Mouse (Mus musculus): Measurements from ENCODE around the gene Mink1. TPM values are rescaled to one million over a fixed set of nuclear protein-coding genes. Genes with fewer than 3 reads are reported as not detected.

The Mink1 gene
- polyA plus RNA-seq, 1 experiment from 2014 or later: 15.9 TPM

DNA sequence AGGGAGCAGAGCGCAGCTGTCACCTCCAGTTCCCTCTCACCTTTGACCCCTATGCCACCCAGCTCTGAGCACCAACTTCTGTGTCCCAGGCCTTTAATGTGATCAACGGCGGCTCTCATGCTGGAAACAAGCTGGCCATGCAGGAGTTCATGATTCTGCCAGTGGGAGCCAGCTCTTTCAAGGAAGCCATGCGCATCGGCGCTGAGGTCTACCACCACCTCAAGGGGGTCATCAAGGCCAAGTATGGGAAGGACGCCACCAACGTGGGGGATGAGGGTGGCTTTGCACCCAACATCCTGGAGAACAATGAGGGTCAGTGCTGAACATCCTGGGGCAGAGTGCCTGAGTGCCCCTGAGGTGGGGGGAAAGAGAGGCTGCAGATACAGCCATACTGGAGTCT lies 97.9 kb downstream of the Mink1 start:
- H3K27me3 ChIP-seq (ENCODE audit: insufficient read depth, low read length): no peaks in the 10 kb centered on the region
- peaks cover 25% of the 10 kb centered on the region for H3K4me1 ChIP-seq (ENCODE audit: insufficient read depth, low read length)
- H3K9ac ChIP-seq (replicated peaks; ENCODE audit: low read length): no peak overlapping the region
- no peak for ATAC-seq (ENCODE audit: low FRiP score, low TSS enrichment)
- H3K4me2 ChIP-seq (replicated peaks; ENCODE audit: low read depth, low read length): no peak overlapping the region
- H3K4me3 ChIP-seq (ENCODE audit: low read length): no peak overlapping the region
- H3K9me3 ChIP-seq (ENCODE audit: low read length): no peaks in the 10 kb centered on the region
- 81% methylated on average over 8 of the region's 8 CpGs for WGBS
- peaks cover 40% of the 10 kb centered on the region for H3K36me3 ChIP-seq (ENCODE audit: insufficient read depth, low read length)
- H3K27ac ChIP-seq (ENCODE audit: low read length): no peak overlapping the region

GRCm38 (mm10) chr11:70663101-70663500 lies 100.4 kb downstream of the Mink1 start:
- ATAC-seq (ENCODE audit: low FRiP score, low TSS enrichment): no peak

GRCm38 (mm10) chr11:70663957-70664356 lies 101.3 kb downstream of the Mink1 start:
- Histone ChIP-seq H3K4me2 (replicated peaks; ENCODE audit: low read depth, low read length) (no peak overlapping the region), H3K36me3 (ENCODE audit: insufficient read depth, low read length) (peaks cover 49% of the 10 kb centered on the region), H3K4me3 (ENCODE audit: low read length) (no peak overlapping the region), H3K9me3 (ENCODE audit: low read length) (no peaks in the 10 kb centered on the region), H3K9ac (replicated peaks; ENCODE audit: low read length) (no peak overlapping the region), H3K27me3 (ENCODE audit: insufficient read depth, low read length) (no peaks in the 10 kb centered on the region), H3K27ac (ENCODE audit: low read length) (no peak overlapping the region), H3K4me1 (ENCODE audit: insufficient read depth, low read length) (peaks cover 14% of the 10 kb centered on the region)
- no peak for ATAC-seq (ENCODE audit: low FRiP score, low TSS enrichment)
- 94% methylated on average over 6 of the region's 6 CpGs for WGBS

More at GRCm38 (mm10) chr11:70663101-70663500, 100.4 kb downstream of the Mink1 start:
- Histone ChIP-seq H3K4me3 (ENCODE audit: low read length) (no peak overlapping the region), H3K27me3 (ENCODE audit: insufficient read depth, low read length) (no peaks in the 10 kb centered on the region), H3K9me3 (ENCODE audit: low read length) (no peaks in the 10 kb centered on the region), H3K9ac (replicated peaks; ENCODE audit: low read length) (no peak overlapping the region), H3K27ac (ENCODE audit: low read length) (no peak overlapping the region), H3K4me1 (ENCODE audit: insufficient read depth, low read length) (peaks cover 12% of the 10 kb centered on the region), H3K36me3 (ENCODE audit: insufficient read depth, low read length) (peaks cover 49% of the 10 kb centered on the region), H3K4me2 (replicated peaks; ENCODE audit: low read depth, low read length) (no peak overlapping the region)
- WGBS: 93% methylated on average over 8 of the region's 8 CpGs

Other genes starting within 250 kb of the Mink1 start
- 0.07 and 0.09 TPM in 2 replicates for gene Alox12e, start 240.3 kb upstream of the Mink1 start, polyA plus RNA-seq (2015; fragmentation: Nextera tagmentation; extraction: Ambion mirVana)
- 2.0 TPM in 2 replicates for gene Alox15, start 210.8 kb upstream of the Mink1 start, polyA plus RNA-seq (2015; fragmentation: Nextera tagmentation; extraction: Ambion mirVana)
- 40.3 and 41.9 TPM in 2 replicates for gene Pelp1, start 152.8 kb upstream of the Mink1 start, polyA plus RNA-seq (2015; fragmentation: Nextera tagmentation; extraction: Ambion mirVana)
- gene Arrb2, start 130.2 kb upstream of the Mink1 start, polyA plus RNA-seq (2015; fragmentation: Nextera tagmentation; extraction: Ambion mirVana): 15.3 and 19.0 TPM in 2 replicates
- gene Med11, start 111.0 kb upstream of the Mink1 start, polyA plus RNA-seq (2015; fragmentation: Nextera tagmentation; extraction: Ambion mirVana): 43.9 and 46.3 TPM in 2 replicates
- 1.4 and 1.5 TPM in 2 replicates for gene Zmynd15, start 103.4 kb upstream of the Mink1 start, polyA plus RNA-seq (2015; fragmentation: Nextera tagmentation; extraction: Ambion mirVana)
- gene Cxcl16, start 102.9 kb upstream of the Mink1 start, polyA plus RNA-seq (2015; fragmentation: Nextera tagmentation; extraction: Ambion mirVana): 9.1 and 9.7 TPM in 2 replicates
- 0.69 and 0.80 TPM in 2 replicates for gene Tm4sf5, start 57.6 kb upstream of the Mink1 start, polyA plus RNA-seq (2015; fragmentation: Nextera tagmentation; extraction: Ambion mirVana)
- 0.37 and 0.50 TPM in 2 replicates for gene Vmo1, start 48.3 kb upstream of the Mink1 start, polyA plus RNA-seq (2015; fragmentation: Nextera tagmentation; extraction: Ambion mirVana)
- gene Gltpd2, start 43.7 kb upstream of the Mink1 start, polyA plus RNA-seq (2015; fragmentation: Nextera tagmentation; extraction: Ambion mirVana): 0.51 and 0.62 TPM in 2 replicates
- gene Psmb6, start 37.5 kb upstream of the Mink1 start, polyA plus RNA-seq (2015; fragmentation: Nextera tagmentation; extraction: Ambion mirVana): 789 and 872 TPM in 2 replicates
- not detected in 2 replicates for gene Gm40193, start 29.9 kb upstream of the Mink1 start, polyA plus RNA-seq (2015; fragmentation: Nextera tagmentation; extraction: Ambion mirVana)
- 8.5 and 8.8 TPM in 2 replicates for gene Pld2, start 22.8 kb upstream of the Mink1 start, polyA plus RNA-seq (2015; fragmentation: Nextera tagmentation; extraction: Ambion mirVana)
- gene 4930544D05Rik, start 53.0 kb downstream of the Mink1 start, polyA plus RNA-seq (2015; fragmentation: Nextera tagmentation; extraction: Ambion mirVana): not detected in 2 replicates
- gene Chrne, start 56.3 kb downstream of the Mink1 start, polyA plus RNA-seq (2015; fragmentation: Nextera tagmentation; extraction: Ambion mirVana): 0.19 TPM in 1 of 2 replicates, not detected in the other
- gene Gp1ba, start 76.2 kb downstream of the Mink1 start, polyA plus RNA-seq (2015; fragmentation: Nextera tagmentation; extraction: Ambion mirVana): 0.11 and 0.21 TPM in 2 replicates
- gene Rnf167, start 84.4 kb downstream of the Mink1 start, polyA plus RNA-seq (2015; fragmentation: Nextera tagmentation; extraction: Ambion mirVana): 130 and 137 TPM in 2 replicates
- gene Slc25a11, start 84.6 kb downstream of the Mink1 start, polyA plus RNA-seq (2015; fragmentation: Nextera tagmentation; extraction: Ambion mirVana): 229 and 235 TPM in 2 replicates
- gene Pfn1, start 91.8 kb downstream of the Mink1 start, polyA plus RNA-seq (2015; fragmentation: Nextera tagmentation; extraction: Ambion mirVana): 1,671 and 1,948 TPM in 2 replicates
- 23.1 and 28.0 TPM in 2 replicates for gene Eno3, start 94.3 kb downstream of the Mink1 start, polyA plus RNA-seq (2015; fragmentation: Nextera tagmentation; extraction: Ambion mirVana)
- gene Spag7, start 106.5 kb downstream of the Mink1 start, polyA plus RNA-seq (2015; fragmentation: Nextera tagmentation; extraction: Ambion mirVana): 206 and 209 TPM in 2 replicates
- 12.7 and 17.0 TPM in 2 replicates for gene Camta2, start 125.2 kb downstream of the Mink1 start, polyA plus RNA-seq (2015; fragmentation: Nextera tagmentation; extraction: Ambion mirVana)
- 1.3 and 1.6 TPM in 2 replicates for gene Inca1, start 137.3 kb downstream of the Mink1 start, polyA plus RNA-seq (2015; fragmentation: Nextera tagmentation; extraction: Ambion mirVana)
- 2.5 and 3.5 TPM in 2 replicates for gene Kif1c, start 137.7 kb downstream of the Mink1 start, polyA plus RNA-seq (2015; fragmentation: Nextera tagmentation; extraction: Ambion mirVana)
- gene Zfp3, start 201.3 kb downstream of the Mink1 start, polyA plus RNA-seq (2015; fragmentation: Nextera tagmentation; extraction: Ambion mirVana): 8.6 and 8.7 TPM in 2 replicates
- 0.20 and 0.22 TPM in 2 replicates for gene Scimp, start 249.7 kb downstream of the Mink1 start, polyA plus RNA-seq (2015; fragmentation: Nextera tagmentation; extraction: Ambion mirVana)